Mouse (Mus musculus) lung, embryonic 16.5 days (tissue): ENCODE results near the gene Pop7. TPM values are rescaled to one million over a fixed set of nuclear protein-coding genes. Genes with fewer than 3 reads are reported as not detected.

Experiments
- ATAC-seq: fragments of 200-750 bp; cut with Nextera tagmentation; 2 replicates; pipeline ENCODE4 v1.8.0; 2017; ENCODE audit warnings: low read depth, mild to moderate bottlenecking, moderate library complexity
- H3K27ac ChIP-seq: fragments of 300-500 bp; sonication (generic); 2 replicates; pipeline ENCODE4 v1.5.1; 2014; ENCODE audit warnings: mild to moderate bottlenecking, control low read depth, low read length
- H3K27me3 ChIP-seq: fragments of 300-500 bp; sonication (generic); 2 replicates; pipeline ENCODE4 v1.6.1; 2014; ENCODE audit warnings: low read depth, low read length, mixed read lengths; ENCODE audit not compliant: control insufficient read depth, insufficient read depth
- H3K36me3 ChIP-seq: fragments of 300-500 bp; sonication (generic); 2 replicates; pipeline ENCODE4 v1.6.1; 2014; ENCODE audit warnings: low read length; ENCODE audit not compliant: control insufficient read depth, insufficient read depth
- H3K4me1 ChIP-seq: fragments of 300-500 bp; sonication (generic); replicated peaks from 2 replicates; pipeline ENCODE4 v1.6.1; 2014; ENCODE audit warnings: low read length, mixed read lengths; ENCODE audit not compliant: control insufficient read depth, insufficient read depth
- H3K4me2 ChIP-seq: fragments of 300-500 bp; sonication (generic); 2 replicates; pipeline ENCODE4 v1.6.1; 2014; ENCODE audit warnings: low read depth, low read length, control low read depth
- H3K4me3 ChIP-seq: fragments of 300-500 bp; sonication (generic); 2 replicates; pipeline ENCODE4 v1.5.1; 2014; ENCODE audit warnings: mild to moderate bottlenecking, low read length, control low read depth
- H3K9ac ChIP-seq: fragments of 300-500 bp; sonication (generic); 2 replicates; pipeline ENCODE4 v1.6.1; 2014; ENCODE audit warnings: low read length, control low read depth
- H3K9me3 ChIP-seq: fragments of 300-500 bp; sonication (generic); 2 replicates; pipeline ENCODE4 v1.6.1; 2016; ENCODE audit warnings: low read length; ENCODE audit not compliant: control insufficient read depth
- WGBS: fragments of 180-500 bp; shearing (Covaris S2); extraction: QIAGEN DNeasy Blood & Tissue Kit; methylation state at CpG from one replicate; pipeline ENCODE4 v1.1.7; 2014; 5-methylcytosine and 5-hydroxymethylcytosine counted together
- polyA plus RNA-seq: library from polyadenylated mRNA; unstranded; fragments of >200 nt; fragmentation: Nextera tagmentation; extraction: Ambion mirVana; gene quantifications from 2 replicates; pipeline ENCODE4 v1.2.1, GENCODE M21; 2015

Pop7 gene
- polyA plus RNA-seq, 1 experiment from 2014 or later = 54.4 TPM

DNA sequence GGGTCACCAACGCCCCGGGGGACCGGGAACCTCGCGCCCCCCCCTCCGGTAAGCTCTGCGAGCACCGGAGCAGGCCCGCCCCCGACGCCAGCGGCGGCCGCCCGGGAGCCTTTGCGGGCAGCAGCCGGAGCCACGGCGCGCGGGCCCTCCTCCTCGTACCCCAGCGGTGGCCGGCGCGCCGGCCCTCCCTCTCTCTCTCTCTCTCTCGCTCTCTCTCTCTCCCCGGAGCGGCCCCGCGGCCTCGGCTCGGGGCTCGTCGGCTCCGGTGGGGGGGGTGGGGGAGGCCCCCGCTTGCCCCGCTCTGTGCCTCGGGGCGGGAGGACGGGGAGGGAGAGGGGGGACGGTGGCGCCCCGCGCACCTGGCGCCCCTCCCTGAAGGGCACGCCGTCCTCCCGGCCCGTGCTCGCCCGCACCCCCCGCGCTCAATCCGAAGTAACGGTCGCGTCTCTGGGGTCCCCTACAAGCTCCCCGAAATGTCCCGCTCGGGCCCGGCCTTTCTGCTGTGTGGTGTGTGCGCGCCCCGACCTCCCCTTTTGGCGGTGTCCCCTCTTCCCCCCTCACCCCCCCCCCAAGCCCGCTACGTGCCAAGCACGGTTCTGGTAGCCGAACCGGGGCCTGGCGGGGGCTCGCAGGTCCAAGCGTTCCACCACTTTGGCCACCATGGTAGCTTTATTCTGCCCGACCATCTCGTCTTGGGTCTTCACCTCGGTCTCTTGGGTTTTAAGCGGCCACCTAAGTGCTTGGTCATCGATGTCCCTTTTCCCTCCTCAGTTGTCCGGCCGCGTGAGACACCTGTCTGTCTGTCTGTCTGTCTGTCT is 8.5 kb upstream of the Pop7 start:
- no peaks in the 10 kb centered on the region for H3K9me3 ChIP-seq
- ATAC-seq = peak; percentile 65

DNA sequence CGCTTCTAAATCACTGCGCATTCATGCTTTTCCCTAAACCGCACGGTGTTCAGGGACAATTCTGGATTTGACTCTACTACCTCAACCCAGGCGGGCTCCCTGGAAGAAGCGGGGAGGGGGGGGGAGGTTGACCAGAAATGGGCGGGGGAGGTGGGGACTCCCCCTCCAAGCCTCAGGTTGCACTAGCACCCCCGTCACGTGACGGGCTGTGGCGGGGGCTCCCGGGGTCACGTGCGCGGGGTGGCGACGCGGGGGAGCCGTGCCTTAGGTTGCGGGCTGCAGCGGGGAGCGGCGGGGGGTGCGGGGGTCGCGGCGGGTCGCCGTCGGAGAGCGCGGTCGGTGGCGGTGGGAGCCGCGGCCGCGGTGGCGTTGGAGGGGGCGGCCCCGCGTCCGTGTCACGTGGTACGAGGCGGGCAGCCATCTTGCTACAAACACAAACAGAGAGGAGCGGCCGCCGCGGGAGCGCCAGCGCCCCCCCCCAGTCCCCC is 7.7 kb upstream of the Pop7 start:
- Histone ChIP-seq H3K27me3 (no peaks in the 10 kb centered on the region), H3K4me2 (peak overlapping the region; percentile 59)
- ATAC-seq = peak; percentile 89

More for the DNA sequence above, 8.5 kb upstream of the Pop7 start:
- under 1% methylated on average over 32 of the region's 83 CpGs for WGBS
- no peaks in the 10 kb centered on the region for H3K36me3 ChIP-seq
- peaks cover 24% of the 10 kb centered on the region for H3K4me1 ChIP-seq
- no peaks in the 10 kb centered on the region for H3K27me3 ChIP-seq
- H3K9ac ChIP-seq = peak overlapping the region; percentile 99
- peak overlapping the region; percentile 90 for H3K4me2 ChIP-seq
- peak overlapping the region; percentile 96 for H3K4me3 ChIP-seq
- peak overlapping the region; percentile 79 for H3K27ac ChIP-seq

GRCm38 (mm10) chr5:137504041-137504440 is 1.7 kb upstream of the Pop7 start:
- H3K27me3 ChIP-seq = no peaks in the 10 kb centered on the region
- H3K9ac ChIP-seq = no peak overlapping the region
- no peak overlapping the region for H3K27ac ChIP-seq
- ATAC-seq = no peak
- H3K4me2 ChIP-seq = no peak overlapping the region
- H3K4me3 ChIP-seq = no peak overlapping the region
- no peaks in the 10 kb centered on the region for H3K36me3 ChIP-seq
- peaks cover 11% of the 10 kb centered on the region for H3K4me1 ChIP-seq
- WGBS = 70% methylated on average over 6 of the region's 6 CpGs
- no peaks in the 10 kb centered on the region for H3K9me3 ChIP-seq

More for the DNA sequence above, 7.7 kb upstream of the Pop7 start:
- Histone ChIP-seq H3K27ac (peak overlapping the region; percentile 79), H3K9me3 (no peaks in the 10 kb centered on the region), H3K4me1 (peaks cover 24% of the 10 kb centered on the region), H3K36me3 (no peaks in the 10 kb centered on the region), H3K9ac (peak overlapping the region; percentile 99), H3K4me3 (peak overlapping the region; percentile 96)
- 2% methylated on average over 26 of the region's 52 CpGs for WGBS

DNA sequence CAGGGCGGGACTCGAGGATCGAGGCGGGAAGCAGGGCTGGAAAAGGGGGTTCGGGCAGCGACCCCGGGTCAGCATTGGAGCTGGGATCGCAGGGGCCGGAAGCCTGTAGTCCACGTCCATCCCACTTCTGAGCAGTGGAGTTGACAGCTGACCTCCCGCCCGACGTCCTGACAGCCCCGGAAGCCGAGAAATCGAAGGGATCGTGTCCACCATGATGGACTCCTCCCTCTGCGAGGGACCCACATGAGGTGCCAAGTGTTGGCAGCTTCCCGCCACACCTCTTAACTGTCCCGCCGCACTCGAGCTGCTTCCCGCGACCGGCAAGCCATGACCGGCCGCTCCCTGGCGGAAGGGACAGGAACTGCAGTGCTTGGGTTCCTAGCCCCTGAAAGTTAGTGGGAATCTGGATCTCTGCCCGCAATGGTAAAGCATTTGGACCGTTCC is 371 bp upstream of the Pop7 start:
- Histone ChIP-seq H3K27ac (peak overlapping the region; percentile 96), H3K4me3 (peak overlapping the region; percentile 65), H3K4me1 (peaks cover 11% of the 10 kb centered on the region), H3K9me3 (no peaks in the 10 kb centered on the region), H3K36me3 (no peaks in the 10 kb centered on the region), H3K4me2 (peak overlapping the region; percentile 74), H3K27me3 (no peaks in the 10 kb centered on the region), H3K9ac (peak overlapping the region; percentile 74)
- peak; percentile 91 for ATAC-seq
- under 1% methylated on average over 30 of the region's 30 CpGs for WGBS

DNA sequence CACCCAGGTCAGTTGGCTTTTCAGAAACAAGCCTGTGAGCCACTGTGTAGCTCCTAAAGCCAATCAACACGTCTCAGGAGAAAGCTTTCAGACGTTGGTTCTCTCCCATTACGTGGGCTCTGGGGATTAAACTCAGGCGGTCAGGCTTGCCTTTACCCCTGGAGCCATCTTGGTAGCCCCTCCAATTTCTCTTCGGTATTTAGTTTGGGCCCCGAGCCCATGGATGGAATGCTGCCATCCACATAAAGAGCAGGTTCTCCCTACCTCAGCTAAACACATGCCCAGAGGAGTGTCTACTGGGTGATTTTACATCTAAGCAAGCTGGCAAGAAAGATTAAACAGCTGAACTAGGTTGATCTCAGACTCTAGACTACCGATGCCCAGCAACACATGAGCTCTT is 2.1 kb downstream of the Pop7 start:
- Histone ChIP-seq H3K27ac (no peak overlapping the region), H3K4me3 (no peak overlapping the region), H3K4me1 (peaks cover 11% of the 10 kb centered on the region), H3K36me3 (no peaks in the 10 kb centered on the region), H3K4me2 (no peak overlapping the region), H3K27me3 (no peaks in the 10 kb centered on the region), H3K9me3 (no peaks in the 10 kb centered on the region), H3K9ac (no peak overlapping the region)
- no peak for ATAC-seq
- 85% methylated on average over 7 of the region's 7 CpGs for WGBS

DNA sequence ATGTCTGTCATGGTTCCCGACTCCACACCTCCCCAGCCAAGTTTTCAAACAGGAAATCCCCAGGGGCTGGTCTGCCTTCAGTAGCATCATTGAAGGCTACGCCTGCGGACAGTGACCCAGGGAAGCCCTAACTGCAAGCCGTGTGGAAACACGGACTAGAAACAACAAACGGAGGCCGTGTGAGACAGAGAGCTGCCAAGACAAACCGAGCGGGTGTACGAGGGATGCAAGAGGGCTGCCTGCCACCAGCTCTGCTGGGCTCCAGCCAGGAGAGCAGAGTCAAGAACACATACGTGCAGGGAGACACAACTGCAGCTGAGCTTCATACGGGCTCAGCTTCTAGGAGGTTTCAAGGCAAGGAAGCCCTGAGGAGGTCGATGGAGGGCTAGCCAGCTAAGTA is 8.5 kb downstream of the Pop7 start:
- ATAC-seq = peak; percentile 78
- WGBS = 46% methylated on average over 13 of the region's 13 CpGs
- H3K4me1 ChIP-seq = no peaks in the 10 kb centered on the region
- no peak overlapping the region for H3K4me3 ChIP-seq
- no peak overlapping the region for H3K9ac ChIP-seq
- no peak overlapping the region for H3K4me2 ChIP-seq
- H3K9me3 ChIP-seq = no peaks in the 10 kb centered on the region
- no peaks in the 10 kb centered on the region for H3K36me3 ChIP-seq
- no peak overlapping the region for H3K27ac ChIP-seq
- no peaks in the 10 kb centered on the region for H3K27me3 ChIP-seq

DNA sequence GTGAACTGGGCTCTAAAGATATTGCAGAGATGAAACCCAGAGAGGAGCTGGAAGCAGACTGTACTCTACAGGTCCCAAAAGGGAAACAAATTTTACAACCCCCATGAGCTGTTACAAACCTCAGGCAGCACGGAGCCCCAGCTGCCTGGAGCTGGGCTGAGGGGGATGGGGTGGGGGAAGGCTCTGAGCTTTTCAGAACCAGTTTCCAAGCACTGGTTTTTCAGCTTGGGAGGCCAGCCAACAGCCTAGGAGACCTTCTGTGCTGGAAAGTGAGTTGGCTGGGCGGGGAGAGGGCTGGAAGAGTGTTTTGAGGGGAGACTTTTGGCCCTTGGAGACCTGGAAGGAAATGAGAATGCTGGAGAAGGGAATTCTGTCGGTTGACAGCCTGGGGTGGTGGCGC is 10.8 kb downstream of the Pop7 start:
- Histone ChIP-seq H3K36me3 (no peaks in the 10 kb centered on the region), H3K9ac (no peak overlapping the region), H3K4me1 (no peaks in the 10 kb centered on the region), H3K4me2 (no peak overlapping the region), H3K27ac (no peak overlapping the region), H3K27me3 (peaks cover 3% of the 10 kb centered on the region), H3K4me3 (no peak overlapping the region), H3K9me3 (no peaks in the 10 kb centered on the region; the same call in 1 of the 2 replicates)
- WGBS = 35% methylated on average over 4 of the region's 4 CpGs
- ATAC-seq = peak; percentile 55

- Histone ChIP-seq H3K4me2 (no peak overlapping the region), H3K27ac (no peak overlapping the region), H3K9ac (no peak overlapping the region), H3K9me3 (no peaks in the 10 kb centered on the region; the same call in 1 of the 2 replicates), H3K36me3 (no peaks in the 10 kb centered on the region), H3K27me3 (peaks cover 15% of the 10 kb centered on the region), H3K4me3 (no peak overlapping the region), H3K4me1 (no peaks in the 10 kb centered on the region)
- WGBS = 86% methylated on average over 7 of the region's 7 CpGs
- ATAC-seq = no peak
These were observed 14.7 kb downstream of the Pop7 start for GRCm38 (mm10) chr5:137487616-137488015.

DNA sequence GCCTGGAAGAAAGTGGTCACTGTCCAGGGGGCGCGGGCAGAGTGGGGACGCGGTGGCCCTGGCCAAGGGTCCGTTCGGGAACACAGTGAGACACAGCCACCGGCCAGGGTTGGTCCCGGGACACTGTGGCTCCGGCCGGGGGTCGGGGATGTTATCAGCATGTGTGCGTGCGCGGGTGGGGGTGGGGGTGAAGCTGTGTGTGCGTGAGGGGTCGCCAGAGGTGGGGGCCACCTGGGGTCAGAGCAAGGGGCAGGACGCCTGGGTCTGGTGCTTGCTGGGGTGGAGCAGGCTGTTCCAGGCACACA is 16.5 kb downstream of the Pop7 start:
- ATAC-seq = no peak
- Histone ChIP-seq H3K9ac (peak overlapping the region; percentile 52), H3K4me3 (peak overlapping the region; percentile 37), H3K36me3 (no peaks in the 10 kb centered on the region), H3K4me1 (peaks cover 2% of the 10 kb centered on the region; the same call in 1 of the 2 replicates), H3K27ac (no peak overlapping the region), H3K9me3 (no peaks in the 10 kb centered on the region; the same call in 1 of the 2 replicates), H3K4me2 (peak overlapping the region; percentile 56), H3K27me3 (peaks cover 15% of the 10 kb centered on the region)
- WGBS = 3% methylated on average over 17 of the region's 17 CpGs
